Mouse (Mus musculus) megakaryocyte, embryonic 14.5 days (primary cell): ENCODE results near the gene AA467197. TPM values are rescaled to one million over a fixed set of nuclear protein-coding genes. Genes with fewer than 3 reads are reported as not detected.

Source experiments
- H3K27me3 ChIP-seq: replicated peaks from 2 replicates; pipeline ENCODE3; 2012; ENCODE audit warnings: inconsistent platforms
- H3K36me3 ChIP-seq: replicated peaks from 2 replicates; pipeline ENCODE3; 2012; ENCODE audit warnings: low read length, inconsistent platforms, mixed read lengths
- H3K4me1 ChIP-seq: 2 replicates; pipeline ENCODE4 v1.6.1; 2012; ENCODE audit warnings: inconsistent platforms
- H3K4me3 ChIP-seq: replicated peaks from 2 replicates; pipeline ENCODE3; 2012; ENCODE audit warnings: moderate library complexity, mild to moderate bottlenecking, inconsistent platforms
- H3K9me3 ChIP-seq: 2 replicates; pipeline ENCODE4 v1.6.1; 2012; ENCODE audit warnings: inconsistent platforms
- FLI1 ChIP-seq: IDR thresholded peaks from 2 replicates; pipeline ENCODE4 v1.6.1; 2012; ENCODE audit warnings: low read length, inconsistent platforms, mixed read lengths
- GATA1 ChIP-seq: IDR thresholded peaks from 3 replicates; pipeline ENCODE4 v1.6.1; 2012; ENCODE audit warnings: mixed read lengths, low read length, inconsistent platforms, borderline replicate concordance
- polyA plus RNA-seq: library from polyadenylated mRNA; stranded (reverse); fragments of >175 nt; gene quantifications from 2 replicates; pipeline ENCODE4 v1.2.3, GENCODE M21; 2012; ENCODE audit warnings: low replicate concordance; ENCODE audit not compliant: insufficient read depth

Gene AA467197
- polyA plus RNA-seq, 1 experiment, result not detected

DNA sequence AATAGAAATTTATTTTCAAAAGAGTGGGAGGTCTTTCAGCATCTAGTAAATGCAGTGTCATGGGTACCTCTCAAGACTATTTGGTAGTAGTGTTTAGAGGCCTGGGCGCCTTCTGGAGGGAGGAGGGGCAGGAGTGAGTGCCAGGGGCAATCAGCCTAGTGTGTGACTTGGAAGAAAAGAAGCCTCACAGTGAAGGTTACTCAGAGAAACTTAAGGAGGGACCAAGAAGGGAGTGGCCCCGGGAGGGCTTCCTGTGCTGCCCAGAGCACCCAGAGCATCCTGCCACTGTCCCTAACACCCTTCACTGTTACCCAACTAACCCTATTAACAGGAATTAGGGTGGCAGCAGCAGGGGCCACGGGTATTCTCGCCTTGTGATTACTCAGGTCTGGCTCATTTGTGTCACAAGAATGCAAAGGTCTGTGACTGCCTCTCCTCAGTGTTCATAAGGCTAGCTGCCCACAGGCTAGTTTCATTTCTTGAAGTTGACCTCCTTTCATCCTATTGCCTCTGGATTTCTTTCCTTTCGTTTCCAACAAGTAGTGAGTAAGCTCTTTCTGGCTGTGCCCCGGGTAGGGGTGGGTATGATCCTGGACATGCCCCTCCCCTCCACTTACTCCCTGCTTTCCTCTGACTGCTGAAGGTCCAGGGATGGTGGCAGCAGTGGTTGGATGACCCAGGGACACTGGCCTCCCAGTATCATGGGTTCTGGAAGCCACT, 28.6 kb downstream of the AA467197 start:
- peak overlapping the region; percentile 47 for H3K4me3 ChIP-seq
- no peaks in the 10 kb centered on the region for H3K9me3 ChIP-seq
- peaks cover 8% of the 10 kb centered on the region for H3K4me1 ChIP-seq
- H3K36me3 ChIP-seq, result no peaks in the 10 kb centered on the region
- TF ChIP-seq GATA1 (no peak), FLI1 (no peak)
- peaks cover 10% of the 10 kb centered on the region for H3K27me3 ChIP-seq

DNA sequence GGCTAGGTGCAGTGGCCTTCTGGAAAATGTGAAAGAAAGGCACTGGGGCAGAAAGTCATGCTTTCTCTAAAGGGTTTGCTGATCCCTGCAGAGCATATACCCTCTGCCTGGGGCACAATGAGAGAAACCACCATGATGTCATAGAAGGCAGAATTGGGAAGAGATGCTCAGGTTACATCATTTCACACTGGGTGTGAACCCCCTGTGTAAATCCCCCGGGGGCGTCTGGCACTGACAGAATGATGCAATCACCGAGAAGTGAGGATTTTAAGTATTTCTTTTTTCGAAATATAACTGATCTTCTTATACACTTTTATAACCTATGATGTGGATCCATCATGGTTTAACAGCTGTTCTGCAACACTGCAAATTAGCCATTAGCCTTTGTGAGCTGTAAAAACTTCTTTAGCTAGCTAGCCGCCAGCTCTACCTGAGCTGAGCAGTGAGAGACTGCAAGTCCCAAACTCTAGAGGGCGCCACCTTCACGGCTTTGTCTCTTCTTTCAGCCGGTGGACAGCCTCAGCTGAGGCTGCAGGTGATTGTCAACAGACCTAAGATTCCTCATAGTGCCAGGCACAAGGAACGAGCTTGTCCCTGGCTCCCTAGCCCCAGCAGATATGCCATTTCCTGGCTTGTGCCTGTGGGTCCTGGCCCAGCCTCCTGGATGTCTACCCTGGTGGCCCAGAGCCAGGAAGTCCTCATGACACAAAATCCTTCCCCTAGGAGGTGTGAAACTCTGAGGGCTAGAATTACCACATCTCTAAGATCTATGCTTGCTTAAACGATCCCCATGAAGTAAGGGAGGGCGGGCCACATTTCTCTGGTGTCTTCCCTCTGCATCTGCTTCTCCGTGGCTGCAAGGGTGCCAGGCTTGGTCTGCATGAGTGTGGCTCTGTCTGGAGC, 29.4 kb downstream of the AA467197 start:
- no peak for TF ChIP-seq GATA1
- H3K27me3 ChIP-seq, result peaks cover 12% of the 10 kb centered on the region
- H3K9me3 ChIP-seq, result no peaks in the 10 kb centered on the region
- H3K4me1 ChIP-seq, result peaks cover 8% of the 10 kb centered on the region
- H3K4me3 ChIP-seq, result no peak overlapping the region
- H3K36me3 ChIP-seq, result no peaks in the 10 kb centered on the region

- peaks cover 16% of the 10 kb centered on the region for H3K27me3 ChIP-seq
- no peaks in the 10 kb centered on the region for H3K9me3 ChIP-seq
- H3K4me3 ChIP-seq, result no peak overlapping the region
- H3K4me1 ChIP-seq, result peaks cover 13% of the 10 kb centered on the region
- no peak for TF ChIP-seq FLI1
- H3K36me3 ChIP-seq, result no peaks in the 10 kb centered on the region
These were observed 31.1 kb downstream of the AA467197 start for GRCm38 (mm10) chr2:122667856-122668255.

- no peaks in the 10 kb centered on the region for H3K9me3 ChIP-seq
- no peak overlapping the region for H3K4me3 ChIP-seq
- no peaks in the 10 kb centered on the region for H3K36me3 ChIP-seq
- H3K4me1 ChIP-seq, result peaks cover 11% of the 10 kb centered on the region
- H3K27me3 ChIP-seq, result peaks cover 16% of the 10 kb centered on the region
- TF ChIP-seq GATA1, result no peak
- TF ChIP-seq FLI1, result no peak
These were observed 34.9 kb downstream of the AA467197 start for GRCm38 (mm10) chr2:122671714-122672113.

- Histone ChIP-seq H3K4me1 (peaks cover 11% of the 10 kb centered on the region), H3K27me3 (peaks cover 10% of the 10 kb centered on the region), H3K9me3 (no peaks in the 10 kb centered on the region), H3K36me3 (no peaks in the 10 kb centered on the region), H3K4me3 (peak overlapping the region; percentile 4)
- TF ChIP-seq FLI1 (no peak), GATA1 (no peak)
These were observed 36.1 kb downstream of the AA467197 start for GRCm38 (mm10) chr2:122672841-122673240.

- peaks cover 11% of the 10 kb centered on the region for H3K4me1 ChIP-seq
- peaks cover 10% of the 10 kb centered on the region for H3K27me3 ChIP-seq
- TF ChIP-seq GATA1 (no peak), FLI1 (no peak)
- no peak overlapping the region for H3K4me3 ChIP-seq
- H3K9me3 ChIP-seq, result no peaks in the 10 kb centered on the region
- no peaks in the 10 kb centered on the region for H3K36me3 ChIP-seq
These were observed 38.3 kb downstream of the AA467197 start for GRCm38 (mm10) chr2:122675126-122675525.

GRCm38 (mm10) chr2:122681379-122682137, 44.8 kb downstream of the AA467197 start:
- Histone ChIP-seq H3K9me3 (peaks cover 11% of the 10 kb centered on the region), H3K4me1 (no peaks in the 10 kb centered on the region), H3K36me3 (no peaks in the 10 kb centered on the region), H3K27me3 (no peaks in the 10 kb centered on the region), H3K4me3 (no peak overlapping the region)
- TF ChIP-seq FLI1 (no peak), GATA1 (no peak)

- Histone ChIP-seq H3K27me3 (no peaks in the 10 kb centered on the region), H3K36me3 (no peaks in the 10 kb centered on the region), H3K9me3 (peaks cover 11% of the 10 kb centered on the region), H3K4me3 (no peak overlapping the region), H3K4me1 (no peaks in the 10 kb centered on the region)
- no peak for TF ChIP-seq GATA1
- no peak for TF ChIP-seq FLI1
These were observed 45.7 kb downstream of the AA467197 start for GRCm38 (mm10) chr2:122682520-122682919.

DNA sequence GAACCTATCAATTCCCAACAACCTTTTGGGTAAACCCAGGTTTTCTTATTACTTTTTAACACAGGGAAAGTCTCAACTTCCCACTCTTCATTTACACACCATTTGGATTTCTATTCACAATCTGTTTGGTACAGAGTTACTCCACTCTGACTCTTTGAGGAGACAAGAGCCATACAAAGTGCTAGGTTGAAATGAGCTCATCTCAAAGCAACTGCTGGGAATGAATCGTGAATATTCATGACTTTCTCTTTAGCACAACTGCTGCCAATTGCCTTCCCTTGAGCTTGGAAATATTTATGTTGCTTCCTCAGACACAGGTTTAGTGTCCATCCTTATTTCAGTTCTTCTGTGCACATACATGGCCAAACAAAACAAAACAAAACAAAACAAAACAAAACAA, 46.9 kb downstream of the AA467197 start:
- no peaks in the 10 kb centered on the region for H3K4me1 ChIP-seq
- H3K4me3 ChIP-seq, result no peak overlapping the region
- H3K9me3 ChIP-seq, result peaks cover 11% of the 10 kb centered on the region
- TF ChIP-seq GATA1 (no peak), FLI1 (no peak)
- no peaks in the 10 kb centered on the region for H3K27me3 ChIP-seq
- no peaks in the 10 kb centered on the region for H3K36me3 ChIP-seq
